Mouse (Mus musculus) E14TG2a.4 (cell line): Measurements from ENCODE around the gene C1qtnf7.

Source experiments
- H3K27me3 ChIP-seq: 2 replicates; pipeline ENCODE4 v1.6.1; 2014; ENCODE audit warnings: low read length, control low read depth; ENCODE audit not compliant: insufficient read depth
- H3K36me3 ChIP-seq: 2 replicates; pipeline ENCODE4 v1.6.1; 2014; ENCODE audit warnings: low read length, control low read depth; ENCODE audit not compliant: insufficient read depth
- H3K4me1 ChIP-seq: replicated peaks from 2 replicates; pipeline ENCODE4 v1.6.1; 2014; ENCODE audit warnings: low read depth, low read length, control low read depth
- H3K4me3 ChIP-seq: replicated peaks from 2 replicates; pipeline ENCODE4 v1.5.1; 2014; ENCODE audit warnings: mild to moderate bottlenecking, low read length
- H3K9me3 ChIP-seq: 2 replicates; pipeline ENCODE4 v1.6.1; 2014; ENCODE audit warnings: low read length, control low read depth
- CTCF ChIP-seq: conservative IDR thresholded peaks from 2 replicates; pipeline ENCODE4 v1.5.1; 2014; ENCODE audit warnings: low read length
- NANOG ChIP-seq: IDR thresholded peaks from 2 replicates; pipeline ENCODE4 v1.6.1; 2014; ENCODE audit warnings: borderline replicate concordance, low read length, mixed read lengths
- POU5F1 ChIP-seq: IDR thresholded peaks from 2 replicates; pipeline ENCODE4 v1.6.1; 2014; ENCODE audit warnings: low read length, borderline replicate concordance

C1qtnf7 gene

GRCm38 (mm10) chr5:43515401-43515976 lies at the start of gene C1qtnf7:
Gene C1qtnf7 (plus strand): TSS chr5:43515538.
- no peaks in the 10 kb centered on the region for H3K4me1 ChIP-seq
- H3K27me3 ChIP-seq, result no peaks in the 10 kb centered on the region
- TF ChIP-seq POU5F1, result no peak
- TF ChIP-seq CTCF, result no peak
- no peak for TF ChIP-seq NANOG
- H3K4me3 ChIP-seq, result no peak within 1 kb of the TSS
- H3K36me3 ChIP-seq, result no peaks in the 10 kb centered on the region
- no peaks in the 10 kb centered on the region for H3K9me3 ChIP-seq

- TF ChIP-seq CTCF (no peak), NANOG (no peak), POU5F1 (no peak)
- Histone ChIP-seq H3K36me3 (no peaks in the 10 kb centered on the region), H3K4me3 (no peak overlapping the region), H3K9me3 (peaks cover 14% of the 10 kb centered on the region), H3K4me1 (no peaks in the 10 kb centered on the region), H3K27me3 (no peaks in the 10 kb centered on the region)
Observed at GRCm38 (mm10) chr5:43466762-43467161, 48.6 kb upstream of the C1qtnf7 start.

- Histone ChIP-seq H3K4me1 (no peaks in the 10 kb centered on the region), H3K9me3 (peaks cover 14% of the 10 kb centered on the region), H3K36me3 (no peaks in the 10 kb centered on the region), H3K4me3 (no peak overlapping the region), H3K27me3 (no peaks in the 10 kb centered on the region)
- TF ChIP-seq NANOG (no peak), CTCF (no peak), POU5F1 (no peak)
Observed at GRCm38 (mm10) chr5:43467214-43467613, 48.1 kb upstream of the C1qtnf7 start.

- H3K4me1 ChIP-seq, result no peaks in the 10 kb centered on the region
- TF ChIP-seq CTCF (no peak), POU5F1 (no peak), NANOG (no peak)
- H3K27me3 ChIP-seq, result no peaks in the 10 kb centered on the region
- H3K9me3 ChIP-seq, result peaks cover 16% of the 10 kb centered on the region
- H3K4me3 ChIP-seq, result no peak overlapping the region
- no peaks in the 10 kb centered on the region for H3K36me3 ChIP-seq
Observed at GRCm38 (mm10) chr5:43468937-43469336, 46.4 kb upstream of the C1qtnf7 start.

- H3K9me3 ChIP-seq, result peaks cover 7% of the 10 kb centered on the region; the same call in 1 of the 2 replicates
- no peak overlapping the region for H3K4me3 ChIP-seq
- H3K4me1 ChIP-seq, result no peaks in the 10 kb centered on the region
- H3K27me3 ChIP-seq, result no peaks in the 10 kb centered on the region
- H3K36me3 ChIP-seq, result no peaks in the 10 kb centered on the region
- TF ChIP-seq POU5F1, result no peak
- no peak for TF ChIP-seq NANOG
Observed at GRCm38 (mm10) chr5:43477953-43478352, 37.4 kb upstream of the C1qtnf7 start.

GRCm38 (mm10) chr5:43480046-43480445 lies 35.3 kb upstream of the C1qtnf7 start:
- TF ChIP-seq CTCF (no peak), NANOG (no peak), POU5F1 (no peak)
- H3K36me3 ChIP-seq, result no peaks in the 10 kb centered on the region
- H3K9me3 ChIP-seq, result peaks cover 8% of the 10 kb centered on the region; the same call in 1 of the 2 replicates
- no peaks in the 10 kb centered on the region for H3K27me3 ChIP-seq
- no peaks in the 10 kb centered on the region for H3K4me1 ChIP-seq
- no peak overlapping the region for H3K4me3 ChIP-seq

GRCm38 (mm10) chr5:43480786-43481185 lies 34.6 kb upstream of the C1qtnf7 start:
- H3K36me3 ChIP-seq, result no peaks in the 10 kb centered on the region
- no peak for TF ChIP-seq POU5F1
- TF ChIP-seq CTCF, result no peak
- TF ChIP-seq NANOG, result no peak
- H3K4me3 ChIP-seq, result no peak overlapping the region
- H3K4me1 ChIP-seq, result no peaks in the 10 kb centered on the region
- peaks cover 8% of the 10 kb centered on the region; the same call in 1 of the 2 replicates for H3K9me3 ChIP-seq
- no peaks in the 10 kb centered on the region for H3K27me3 ChIP-seq

GRCm38 (mm10) chr5:43481824-43482223 lies 33.5 kb upstream of the C1qtnf7 start:
- Histone ChIP-seq H3K9me3 (peaks cover 8% of the 10 kb centered on the region; the same call in 1 of the 2 replicates), H3K4me1 (no peaks in the 10 kb centered on the region), H3K36me3 (no peaks in the 10 kb centered on the region), H3K4me3 (no peak overlapping the region), H3K27me3 (no peaks in the 10 kb centered on the region)
- no peak for TF ChIP-seq NANOG
- no peak for TF ChIP-seq CTCF
- TF ChIP-seq POU5F1, result no peak

GRCm38 (mm10) chr5:43501887-43502286 lies 13.5 kb upstream of the C1qtnf7 start:
- TF ChIP-seq POU5F1 (no peak), NANOG (no peak), CTCF (no peak)
- Histone ChIP-seq H3K36me3 (no peaks in the 10 kb centered on the region), H3K9me3 (peaks cover 39% of the 10 kb centered on the region), H3K27me3 (no peaks in the 10 kb centered on the region), H3K4me1 (no peaks in the 10 kb centered on the region), H3K4me3 (no peak overlapping the region)
